Mouse (Mus musculus): ENCODE results near the gene Ralgps1. TPM values are rescaled to one million over a fixed set of nuclear protein-coding genes. Genes with fewer than 3 reads are reported as not detected.

Ralgps1 gene
- polyA plus RNA-seq, 1 experiment = 3.7 TPM

GRCm38 (mm10) chr2:33364656-33365055 lies 6.6 kb downstream of the Ralgps1 start:
- 89% methylated on average over 4 of the region's 4 CpGs for WGBS
- no peak for DNase-seq (ENCODE audit: low read depth, low spot score)

- 86% methylated on average over 4 of the region's 4 CpGs for WGBS
- DNase-seq (ENCODE audit: low read depth, low spot score) = no peak
These were observed 7.4 kb downstream of the Ralgps1 start for GRCm38 (mm10) chr2:33363890-33364289.

GRCm38 (mm10) chr2:33361139-33361716 lies 10.1 kb downstream of the Ralgps1 start:
- DNase-seq (ENCODE audit: low read depth, low spot score) = no peak
- 66% methylated on average over 9 of the region's 9 CpGs for WGBS

GRCm38 (mm10) chr2:33360564-33360963 lies 10.7 kb downstream of the Ralgps1 start:
- 75% methylated on average over 3 of the region's 3 CpGs for WGBS
- DNase-seq (ENCODE audit: low read depth, low spot score) = no peak

GRCm38 (mm10) chr2:33359184-33359583 lies 12.1 kb downstream of the Ralgps1 start:
- 86% methylated on average over 8 of the region's 8 CpGs for WGBS
- DNase-seq (ENCODE audit: low read depth, low spot score) = no peak

GRCm38 (mm10) chr2:33357250-33357838 lies 13.9 kb downstream of the Ralgps1 start:
- no peak for DNase-seq (ENCODE audit: low read depth, low spot score)
- 85% methylated on average over 7 of the region's 7 CpGs for WGBS

GRCm38 (mm10) chr2:33355558-33355957 lies 15.7 kb downstream of the Ralgps1 start:
- 71% methylated on average over 6 of the region's 6 CpGs for WGBS

GRCm38 (mm10) chr2:33353432-33353831 lies 17.9 kb downstream of the Ralgps1 start:
- no peak for DNase-seq (ENCODE audit: low read depth, low spot score)

More at GRCm38 (mm10) chr2:33355558-33355957, 15.7 kb downstream of the Ralgps1 start:
- DNase-seq (ENCODE audit: low read depth, low spot score) = no peak

GRCm38 (mm10) chr2:33351449-33351848 lies 19.8 kb downstream of the Ralgps1 start:
- DNase-seq (ENCODE audit: low read depth, low spot score) = no peak
- WGBS = 86% methylated on average over 3 of the region's 3 CpGs

More at GRCm38 (mm10) chr2:33353432-33353831, 17.9 kb downstream of the Ralgps1 start:
- 61% methylated on average over 5 of the region's 5 CpGs for WGBS

GRCm38 (mm10) chr2:33350921-33351320 lies 20.4 kb downstream of the Ralgps1 start:
- WGBS = 84% methylated on average over 6 of the region's 6 CpGs
- no peak for DNase-seq (ENCODE audit: low read depth, low spot score)

- no peak for DNase-seq (ENCODE audit: low read depth, low spot score)
- WGBS = 46% methylated on average over 2 of the region's 2 CpGs
These were observed 21.7 kb downstream of the Ralgps1 start for GRCm38 (mm10) chr2:33349581-33349980.

GRCm38 (mm10) chr2:33349081-33349480 lies 22.2 kb downstream of the Ralgps1 start:
- DNase-seq (ENCODE audit: low read depth, low spot score) = peak; percentile 57
- WGBS = 19% methylated on average over 2 of the region's 2 CpGs

- 86% methylated on average over 3 of the region's 3 CpGs for WGBS
- no peak for DNase-seq (ENCODE audit: low read depth, low spot score)
These were observed 23.0 kb downstream of the Ralgps1 start for GRCm38 (mm10) chr2:33348260-33348659.

- WGBS = 20% methylated on average over 3 of the region's 3 CpGs
- no peak for DNase-seq (ENCODE audit: low read depth, low spot score)
These were observed 23.7 kb downstream of the Ralgps1 start for GRCm38 (mm10) chr2:33347607-33348006.

GRCm38 (mm10) chr2:33346749-33347148 lies 24.5 kb downstream of the Ralgps1 start:
- WGBS = 77% methylated on average over 5 of the region's 5 CpGs
- DNase-seq (ENCODE audit: low read depth, low spot score) = no peak

GRCm38 (mm10) chr2:33345956-33346355 lies 25.3 kb downstream of the Ralgps1 start:
- no peak for DNase-seq (ENCODE audit: low read depth, low spot score)
- 78% methylated on average over 4 of the region's 4 CpGs for WGBS

GRCm38 (mm10) chr2:33345475-33345874 lies 25.8 kb downstream of the Ralgps1 start:
- no peak for DNase-seq (ENCODE audit: low read depth, low spot score)
- 40% methylated on average over 6 of the region's 6 CpGs for WGBS

- WGBS = 68% methylated on average over 3 of the region's 3 CpGs
- no peak for DNase-seq (ENCODE audit: low read depth, low spot score)
These were observed 27.9 kb downstream of the Ralgps1 start for GRCm38 (mm10) chr2:33343413-33343812.

GRCm38 (mm10) chr2:33342148-33342547 lies 29.1 kb downstream of the Ralgps1 start:
- 79% methylated on average over 4 of the region's 4 CpGs for WGBS
- no peak for DNase-seq (ENCODE audit: low read depth, low spot score)

- DNase-seq (ENCODE audit: low read depth, low spot score) = no peak
These were observed 35.5 kb downstream of the Ralgps1 start for GRCm38 (mm10) chr2:33335789-33336188.

GRCm38 (mm10) chr2:33329622-33330021 lies 41.7 kb downstream of the Ralgps1 start:
- no peak for DNase-seq (ENCODE audit: low read depth, low spot score)
- WGBS = 86% methylated on average over 2 of the region's 3 CpGs

GRCm38 (mm10) chr2:33328941-33329340 lies 42.3 kb downstream of the Ralgps1 start:
- DNase-seq (ENCODE audit: low read depth, low spot score) = peak; percentile 48
- WGBS = 42% methylated on average over 1 of the region's 1 CpGs
